Mouse (Mus musculus) spleen, adult 2 months (tissue): ENCODE results near the gene App. TPM values are rescaled to one million over a fixed set of nuclear protein-coding genes. Genes with fewer than 3 reads are reported as not detected.

Source experiments
- DNase-seq, 2 experiments: peaks; one replicate each; pipeline versions ENCODE4 v3.0.0 to v3.0.0-alpha.2; 2012 to 2021; ENCODE audit warnings: low spot score in 2 of 2, low read depth in 1 of 2
- H3K27ac ChIP-seq: fragments of 200-500 bp; 2 replicates; pipeline ENCODE4 v1.5.1; 2012; ENCODE audit warnings: low read length, inconsistent platforms; ENCODE audit not compliant: insufficient read depth
- H3K27me3 ChIP-seq: fragments of 200-500 bp; 2 replicates; pipeline ENCODE4 v1.6.1; 2012; ENCODE audit warnings: mild to moderate bottlenecking, moderate library complexity, low read length, inconsistent platforms; ENCODE audit not compliant: control insufficient read depth, insufficient read depth
- H3K36me3 ChIP-seq: fragments of 200-500 bp; 2 replicates; pipeline ENCODE4 v1.6.1; 2012; ENCODE audit warnings: mild to moderate bottlenecking, low read length, inconsistent platforms; ENCODE audit not compliant: control insufficient read depth, insufficient read depth
- H3K4me1 ChIP-seq: fragments of 200-500 bp; 2 replicates; pipeline ENCODE4 v1.6.1; 2011; ENCODE audit warnings: inconsistent platforms; ENCODE audit not compliant: control insufficient read depth, insufficient read depth, insufficient read length
- H3K4me3 ChIP-seq: fragments of 200-500 bp; 2 replicates; pipeline ENCODE4 v1.5.1; 2011; ENCODE audit warnings: mild to moderate bottlenecking, inconsistent platforms; ENCODE audit not compliant: insufficient read depth, insufficient read length; ENCODE audit errors: extremely low read depth
- CTCF ChIP-seq: fragments of 200-500 bp; IDR thresholded peaks from 2 replicates; pipeline ENCODE4 v1.5.1; 2011; ENCODE audit warnings: mild to moderate bottlenecking, inconsistent platforms; ENCODE audit not compliant: insufficient read depth, insufficient read length, insufficient replicate concordance; ENCODE audit errors: extremely low read depth
- POLR2A ChIP-seq: fragments of 200-500 bp; IDR thresholded peaks from 2 replicates; pipeline ENCODE4 v1.6.1; 2011; ENCODE audit warnings: low read depth, low read length, inconsistent platforms
- WGBS: fragments of 180-500 bp; shearing (Covaris S2); methylation state at CpG from one replicate; pipeline ENCODE4 v1.1.7; 2018; 5-methylcytosine and 5-hydroxymethylcytosine counted together
- polyA plus RNA-seq: library from polyadenylated mRNA; depleted of rRNA; stranded (reverse); fragments of >200 nt; gene quantifications from 2 replicates; pipeline ENCODE4 v1.2.3, GENCODE M21; 2012

The App gene
- polyA plus RNA-seq, 1 experiment: 80.0 TPM

- Histone ChIP-seq H3K4me3 (no peak overlapping the region), H3K27me3 (no peaks in the 10 kb centered on the region), H3K36me3 (no peaks in the 10 kb centered on the region), H3K27ac (no peak overlapping the region), H3K4me1 (no peaks in the 10 kb centered on the region)
- 89% methylated on average over 9 of the region's 9 CpGs for WGBS
- DNase-seq: no peak
- TF ChIP-seq CTCF (no peak), POLR2A (no peak)
Measured at GRCm38 (mm10) chr16:85020696-85021323, 152.8 kb downstream of the App start.

GRCm38 (mm10) chr16:85019273-85019672 lies 154.3 kb downstream of the App start:
- Histone ChIP-seq H3K27ac (no peak overlapping the region), H3K4me1 (no peaks in the 10 kb centered on the region), H3K4me3 (no peak overlapping the region), H3K27me3 (no peaks in the 10 kb centered on the region), H3K36me3 (no peaks in the 10 kb centered on the region)
- no peak for DNase-seq
- TF ChIP-seq CTCF: no peak
- no peak for TF ChIP-seq POLR2A
- 97% methylated on average over 5 of the region's 5 CpGs for WGBS

GRCm38 (mm10) chr16:85017845-85018244 lies 155.7 kb downstream of the App start:
- 88% methylated on average over 7 of the region's 7 CpGs for WGBS
- DNase-seq: no peak
- no peak overlapping the region for H3K27ac ChIP-seq
- TF ChIP-seq POLR2A (no peak), CTCF (no peak)
- H3K27me3 ChIP-seq: no peaks in the 10 kb centered on the region
- no peaks in the 10 kb centered on the region for H3K36me3 ChIP-seq
- H3K4me3 ChIP-seq: no peak overlapping the region
- H3K4me1 ChIP-seq: peaks cover 2% of the 10 kb centered on the region; the same call in 1 of the 2 replicates

GRCm38 (mm10) chr16:85012695-85013094 lies 160.9 kb downstream of the App start:
- TF ChIP-seq POLR2A (no peak), CTCF (no peak)

GRCm38 (mm10) chr16:85012172-85012571 lies 161.4 kb downstream of the App start:
- 93% methylated on average over 5 of the region's 5 CpGs for whole genome bisulfite sequencing
- DNase-seq: no peak

More at GRCm38 (mm10) chr16:85012695-85013094, 160.9 kb downstream of the App start:
- no peaks in the 10 kb centered on the region for H3K36me3 ChIP-seq
- no peak overlapping the region for H3K4me3 ChIP-seq
- H3K4me1 ChIP-seq: peaks cover 5% of the 10 kb centered on the region; the same call in 1 of the 2 replicates
- no peak overlapping the region for H3K27ac ChIP-seq
- H3K27me3 ChIP-seq: no peaks in the 10 kb centered on the region
- no peak for DNase-seq
- WGBS: 59% methylated on average over 3 of the region's 3 CpGs

GRCm38 (mm10) chr16:85010651-85011050 lies 162.9 kb downstream of the App start:
- TF ChIP-seq CTCF (no peak), POLR2A (no peak)
- no peak overlapping the region for H3K4me3 ChIP-seq
- no peaks in the 10 kb centered on the region for H3K27me3 ChIP-seq
- H3K4me1 ChIP-seq: peaks cover 5% of the 10 kb centered on the region; the same call in 1 of the 2 replicates
- 94% methylated on average over 2 of the region's 2 CpGs for WGBS
- DNase-seq: no peak
- H3K27ac ChIP-seq: no peak overlapping the region
- no peaks in the 10 kb centered on the region for H3K36me3 ChIP-seq

More at GRCm38 (mm10) chr16:85012172-85012571, 161.4 kb downstream of the App start:
- Histone ChIP-seq H3K36me3 (no peaks in the 10 kb centered on the region), H3K4me1 (peaks cover 5% of the 10 kb centered on the region; the same call in 1 of the 2 replicates), H3K27ac (no peak overlapping the region), H3K4me3 (no peak overlapping the region), H3K27me3 (no peaks in the 10 kb centered on the region)
- TF ChIP-seq POLR2A (no peak), CTCF (no peak)
